Mouse (Mus musculus) forebrain, embryonic 13.5 days (tissue): Measurements from ENCODE around the gene L3mbtl1. TPM values are rescaled to one million over a fixed set of nuclear protein-coding genes. Genes with fewer than 3 reads are reported as not detected.

Experiments
- ATAC-seq: fragments of 200-750 bp; cut with Nextera tagmentation; 2 replicates; pipeline ENCODE4 v1.8.0; 2017
- H3K27ac ChIP-seq: fragments of 300-500 bp; sonication (generic); 2 replicates; pipeline ENCODE4 v1.5.1; 2015; ENCODE audit warnings: inconsistent platforms, mild to moderate bottlenecking, moderate library complexity
- H3K27me3 ChIP-seq: fragments of 300-500 bp; sonication (generic); 2 replicates; pipeline ENCODE4 v1.6.1; 2015; ENCODE audit warnings: mild to moderate bottlenecking, inconsistent platforms
- H3K36me3 ChIP-seq: fragments of 300-500 bp; sonication (generic); 2 replicates; pipeline ENCODE4 v1.6.1; 2015; ENCODE audit warnings: mild to moderate bottlenecking, inconsistent platforms; ENCODE audit not compliant: poor library complexity, severe bottlenecking
- H3K4me1 ChIP-seq: fragments of 300-500 bp; sonication (generic); 2 replicates; pipeline ENCODE4 v1.6.1; 2015; ENCODE audit warnings: inconsistent platforms
- H3K4me2 ChIP-seq: fragments of 300-500 bp; sonication (generic); 2 replicates; pipeline ENCODE4 v1.6.1; 2015; ENCODE audit warnings: inconsistent platforms, mild to moderate bottlenecking, moderate library complexity
- H3K4me3 ChIP-seq: fragments of 300-500 bp; sonication (generic); 2 replicates; pipeline ENCODE4 v1.5.1; 2015; ENCODE audit warnings: mild to moderate bottlenecking, inconsistent platforms
- H3K9ac ChIP-seq: fragments of 300-500 bp; sonication (generic); 2 replicates; pipeline ENCODE4 v1.6.1; 2015; ENCODE audit warnings: mild to moderate bottlenecking, inconsistent platforms
- H3K9me3 ChIP-seq: fragments of 300-500 bp; sonication (generic); replicated peaks from 2 replicates; pipeline ENCODE4 v1.6.1; 2016; ENCODE audit warnings: inconsistent platforms
- WGBS: fragments of 180-500 bp; shearing (Covaris S2); methylation state at CpG from one replicate; pipeline ENCODE4 v1.1.7; 2015; 5-methylcytosine and 5-hydroxymethylcytosine counted together
- polyA plus RNA-seq: library from polyadenylated mRNA; unstranded; fragments of >200 nt; fragmentation: Nextera tagmentation; extraction: Ambion mirVana; gene quantifications from 2 replicates; pipeline ENCODE4 v1.2.1, GENCODE M21; 2015

Gene L3mbtl1
- polyA plus RNA-seq, 1 experiment from 2014 or later = 0.25 TPM

DNA sequence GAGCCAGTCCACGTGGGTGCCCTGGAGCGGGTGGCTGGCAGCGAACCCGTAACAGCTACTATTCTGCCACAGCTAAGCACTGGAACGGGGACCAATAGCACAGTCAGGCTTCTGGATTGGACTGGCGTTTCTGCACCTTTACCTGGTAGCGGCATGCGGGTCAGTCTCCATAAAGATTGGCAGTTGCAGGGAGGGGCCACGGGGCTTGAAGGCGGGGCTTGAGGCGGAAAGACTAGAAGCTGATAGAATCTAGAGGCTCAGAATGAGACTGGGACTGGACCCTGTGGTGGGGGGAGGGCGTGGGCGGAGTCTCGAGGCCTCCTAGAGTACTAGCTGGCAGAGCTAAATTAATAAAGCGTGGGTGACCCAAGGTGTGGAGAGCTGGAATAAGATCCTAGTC is 4.5 kb downstream of the L3mbtl1 start:
- 37% methylated on average over 15 of the region's 15 CpGs for WGBS

DNA sequence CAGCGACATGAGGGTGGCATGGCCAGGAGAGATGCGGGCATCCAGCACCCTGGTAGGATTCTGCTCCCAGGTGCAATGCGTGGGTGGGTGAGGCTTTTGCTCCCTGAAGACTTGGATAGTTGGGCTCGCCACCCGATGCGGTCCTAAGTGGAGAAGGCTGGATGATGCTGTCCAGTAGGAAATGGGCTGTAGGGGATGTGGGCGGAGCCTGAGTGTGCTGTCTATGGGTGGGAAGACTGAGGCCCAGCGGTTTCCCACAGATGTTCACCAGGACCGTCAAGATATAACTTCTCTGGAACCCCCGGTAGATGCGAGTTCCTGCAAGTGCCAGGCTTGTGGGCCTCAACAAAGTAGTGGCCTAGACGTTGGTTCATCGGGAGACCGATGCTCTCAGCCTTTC is 4.9 kb downstream of the L3mbtl1 start:
- WGBS = 54% methylated on average over 14 of the region's 14 CpGs
- no peak for ATAC-seq
- Histone ChIP-seq H3K27ac (no peak overlapping the region), H3K9ac (no peak overlapping the region), H3K4me3 (peak overlapping the region; percentile 14), H3K9me3 (no peaks in the 10 kb centered on the region), H3K36me3 (no peaks in the 10 kb centered on the region), H3K4me2 (peak overlapping the region; percentile 47), H3K27me3 (peaks cover 13% of the 10 kb centered on the region), H3K4me1 (peaks cover 14% of the 10 kb centered on the region)

More for the DNA sequence above, 4.5 kb downstream of the L3mbtl1 start:
- Histone ChIP-seq H3K9ac (no peak overlapping the region), H3K4me2 (peak overlapping the region; percentile 47), H3K27me3 (peaks cover 13% of the 10 kb centered on the region), H3K4me1 (peaks cover 19% of the 10 kb centered on the region), H3K4me3 (peak overlapping the region; percentile 14), H3K9me3 (no peaks in the 10 kb centered on the region), H3K36me3 (no peaks in the 10 kb centered on the region), H3K27ac (no peak overlapping the region)
- ATAC-seq = no peak

DNA sequence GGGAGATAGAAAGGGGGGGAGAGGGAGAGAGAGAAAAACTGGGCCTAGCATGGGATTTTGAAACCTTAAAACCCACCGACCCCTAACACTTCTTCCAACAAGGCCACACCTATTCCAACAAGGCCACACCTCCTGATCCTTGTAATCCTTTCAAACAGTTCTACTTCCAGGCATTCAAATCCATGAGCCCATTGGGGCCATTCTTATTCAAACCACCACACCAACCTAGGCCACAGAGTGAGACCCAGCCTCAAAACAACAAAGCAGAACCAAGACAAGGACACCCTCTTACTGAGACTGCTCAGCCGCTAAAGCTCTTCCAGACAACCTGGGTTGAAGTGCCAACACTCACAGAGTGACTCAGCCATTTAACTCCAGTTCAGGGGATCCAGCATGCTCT is 7.5 kb downstream of the L3mbtl1 start:
- H3K4me1 ChIP-seq = 0 out of 2 replicates have a peak, but pooled peaks cover 6% of the 10 kb centered on the region
- H3K27ac ChIP-seq = no peak overlapping the region
- no peak for ATAC-seq
- H3K36me3 ChIP-seq = no peaks in the 10 kb centered on the region
- WGBS = 96% methylated on average over 2 of the region's 2 CpGs
- H3K9ac ChIP-seq = no peak overlapping the region
- no peaks in the 10 kb centered on the region for H3K27me3 ChIP-seq
- no peaks in the 10 kb centered on the region for H3K9me3 ChIP-seq
- no peak overlapping the region for H3K4me3 ChIP-seq
- H3K4me2 ChIP-seq = no peak overlapping the region

DNA sequence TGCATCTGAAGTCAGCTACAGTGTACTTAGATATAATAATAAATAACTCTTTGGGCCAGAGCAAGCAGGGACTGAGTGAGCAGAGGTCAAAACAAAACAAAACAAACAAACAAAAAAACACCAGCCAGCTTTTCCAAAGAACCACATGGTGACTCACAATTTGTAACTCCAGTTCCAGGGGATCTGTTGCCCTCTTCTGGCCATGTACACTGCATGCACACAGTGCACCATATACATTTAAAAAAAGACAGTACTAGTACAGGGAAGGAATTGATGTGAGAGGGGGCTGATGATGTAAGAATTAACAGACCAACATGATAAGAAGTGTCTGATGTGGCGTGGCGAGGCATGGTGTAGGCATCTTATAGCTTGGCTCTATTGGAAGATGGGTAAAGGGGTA is 13.6 kb downstream of the L3mbtl1 start:
- no peak overlapping the region for H3K4me3 ChIP-seq
- no peak overlapping the region for H3K4me2 ChIP-seq
- H3K36me3 ChIP-seq = no peaks in the 10 kb centered on the region
- no peaks in the 10 kb centered on the region for H3K27me3 ChIP-seq
- no peaks in the 10 kb centered on the region for H3K9me3 ChIP-seq
- WGBS = 100% methylated on average over 2 of the region's 2 CpGs
- no peak overlapping the region for H3K27ac ChIP-seq
- no peak for ATAC-seq
- H3K9ac ChIP-seq = no peak overlapping the region
- H3K4me1 ChIP-seq = no peaks in the 10 kb centered on the region

DNA sequence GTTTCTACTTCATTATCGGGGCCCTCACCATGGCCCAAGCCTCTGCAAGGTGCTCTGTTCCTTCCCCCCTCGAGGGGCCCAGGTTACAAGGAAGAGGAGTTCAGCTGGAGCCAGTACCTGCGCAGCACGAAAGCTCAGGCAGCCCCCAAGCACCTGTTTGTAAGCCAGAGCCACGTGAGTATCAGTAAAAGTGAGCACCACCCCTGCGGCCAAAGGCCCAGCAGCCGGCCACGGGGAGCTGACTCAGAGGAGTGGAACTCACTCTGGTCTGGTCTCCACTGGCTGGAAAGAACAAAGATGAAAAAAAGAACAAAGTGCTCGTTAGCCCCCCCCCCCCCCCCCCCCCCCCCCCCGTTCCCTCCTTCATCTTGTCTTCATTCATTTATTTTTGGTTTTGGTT is 18.0 kb downstream of the L3mbtl1 start:
- 70% methylated on average over 9 of the region's 10 CpGs for WGBS
- H3K4me2 ChIP-seq = no peak overlapping the region
- H3K27me3 ChIP-seq = no peaks in the 10 kb centered on the region
- ATAC-seq = no peak
- H3K36me3 ChIP-seq = no peaks in the 10 kb centered on the region
- no peaks in the 10 kb centered on the region for H3K9me3 ChIP-seq
- H3K4me1 ChIP-seq = no peaks in the 10 kb centered on the region
- H3K27ac ChIP-seq = no peak overlapping the region
- no peak overlapping the region for H3K4me3 ChIP-seq
- H3K9ac ChIP-seq = no peak overlapping the region

DNA sequence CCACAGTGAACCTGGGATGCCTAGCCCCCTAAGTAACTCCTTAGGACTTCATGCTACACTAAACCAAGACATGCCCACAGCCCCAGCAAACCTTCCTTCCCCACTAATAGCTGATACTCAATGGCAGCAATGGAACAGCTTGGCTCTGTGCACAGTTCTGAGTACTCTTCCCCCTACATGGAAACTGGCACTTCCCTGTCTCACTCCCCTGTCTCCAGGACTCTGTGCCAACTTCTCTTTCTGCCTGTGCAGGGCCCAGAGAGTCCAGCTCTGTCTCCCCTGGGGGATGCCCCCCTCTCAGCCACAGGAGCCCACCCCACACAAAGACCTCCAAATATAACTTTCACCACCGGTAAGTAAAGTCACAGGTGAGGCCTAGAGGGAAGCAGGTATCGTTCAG is 23.5 kb downstream of the L3mbtl1 start:
- Histone ChIP-seq H3K4me2 (no peak overlapping the region), H3K36me3 (no peaks in the 10 kb centered on the region), H3K27me3 (no peaks in the 10 kb centered on the region), H3K4me3 (no peak overlapping the region), H3K4me1 (no peaks in the 10 kb centered on the region), H3K9me3 (no peaks in the 10 kb centered on the region), H3K9ac (no peak overlapping the region), H3K27ac (no peak overlapping the region)
- 93% methylated on average over 2 of the region's 2 CpGs for WGBS
- no peak for ATAC-seq

DNA sequence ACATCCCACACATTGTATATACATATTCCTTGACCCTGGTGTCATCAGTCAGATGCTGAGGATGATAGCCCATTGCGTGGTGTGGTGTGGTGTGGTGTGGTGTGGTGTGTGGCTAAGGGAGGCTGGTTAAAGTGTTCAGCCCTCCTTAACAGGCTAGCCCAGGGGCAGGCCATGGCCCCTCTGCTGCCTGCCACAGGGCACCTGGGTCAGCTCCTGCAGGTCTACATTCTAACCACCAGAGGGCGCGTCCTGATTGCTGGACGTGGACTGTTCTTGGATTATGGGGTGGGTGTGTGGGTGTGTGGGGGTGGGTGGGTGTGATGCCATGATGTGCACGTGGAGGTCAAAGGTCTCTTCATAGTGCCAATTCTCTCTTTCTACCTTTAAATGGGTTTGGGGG is 25.1 kb downstream of the L3mbtl1 start:
- Histone ChIP-seq H3K4me3 (no peak overlapping the region), H3K4me1 (peaks cover 2% of the 10 kb centered on the region), H3K36me3 (no peaks in the 10 kb centered on the region), H3K27me3 (no peaks in the 10 kb centered on the region), H3K9me3 (no peaks in the 10 kb centered on the region), H3K4me2 (no peak overlapping the region), H3K27ac (no peak overlapping the region), H3K9ac (no peak overlapping the region)
- no peak for ATAC-seq
- WGBS = 12% methylated on average over 5 of the region's 5 CpGs

DNA sequence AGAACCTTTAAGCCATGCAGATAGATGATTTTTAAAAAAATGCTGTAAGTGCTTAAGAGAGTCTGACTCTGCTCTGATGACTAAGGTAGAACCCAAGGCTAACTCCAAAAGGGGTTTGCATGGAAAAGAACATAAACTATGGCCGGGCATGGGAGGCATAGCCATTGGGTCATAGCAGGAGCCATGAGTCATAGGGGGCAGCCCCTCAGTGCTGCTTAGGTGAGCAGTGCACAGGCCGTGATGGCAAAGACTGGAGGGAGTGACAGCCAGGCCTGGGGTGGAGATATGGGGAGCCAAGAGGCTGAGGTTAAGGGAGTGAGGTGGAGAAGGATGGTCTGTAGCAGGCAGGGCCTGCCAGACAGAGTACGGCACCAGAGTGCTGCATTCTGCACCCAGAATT is 25.8 kb downstream of the L3mbtl1 start:
- Histone ChIP-seq H3K4me1 (peaks cover 9% of the 10 kb centered on the region), H3K27ac (no peak overlapping the region), H3K4me3 (no peak overlapping the region), H3K27me3 (no peaks in the 10 kb centered on the region), H3K9me3 (no peaks in the 10 kb centered on the region), H3K9ac (no peak overlapping the region), H3K4me2 (no peak overlapping the region), H3K36me3 (no peaks in the 10 kb centered on the region)
- no peak for ATAC-seq
- WGBS = 90% methylated on average over 3 of the region's 3 CpGs

DNA sequence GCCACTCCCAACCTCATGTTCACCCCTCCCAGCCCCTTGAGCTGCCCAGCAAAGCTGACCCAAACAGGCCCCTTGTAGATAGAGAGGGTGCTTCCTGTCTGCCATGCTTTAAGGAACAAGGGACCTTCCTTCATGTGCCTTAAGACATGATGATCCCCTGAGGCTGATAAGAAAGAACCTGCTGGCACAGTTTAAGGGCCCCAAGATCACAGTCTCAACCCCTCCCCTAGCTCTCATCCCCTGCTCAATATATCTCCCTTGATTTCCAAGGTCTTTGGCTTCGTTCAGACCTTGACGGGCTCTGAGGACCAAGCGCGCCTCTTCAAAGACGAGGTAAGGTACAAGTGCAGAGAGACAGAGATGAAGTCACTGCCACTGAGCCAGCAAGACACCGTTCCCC is 27.6 kb downstream of the L3mbtl1 start:
- no peak for ATAC-seq
- Histone ChIP-seq H3K4me1 (peaks cover 23% of the 10 kb centered on the region), H3K9me3 (no peaks in the 10 kb centered on the region), H3K27ac (no peak overlapping the region), H3K4me3 (no peak overlapping the region), H3K36me3 (no peaks in the 10 kb centered on the region), H3K9ac (no peak overlapping the region), H3K27me3 (no peaks in the 10 kb centered on the region), H3K4me2 (no peak overlapping the region)
- WGBS = 89% methylated on average over 6 of the region's 6 CpGs

DNA sequence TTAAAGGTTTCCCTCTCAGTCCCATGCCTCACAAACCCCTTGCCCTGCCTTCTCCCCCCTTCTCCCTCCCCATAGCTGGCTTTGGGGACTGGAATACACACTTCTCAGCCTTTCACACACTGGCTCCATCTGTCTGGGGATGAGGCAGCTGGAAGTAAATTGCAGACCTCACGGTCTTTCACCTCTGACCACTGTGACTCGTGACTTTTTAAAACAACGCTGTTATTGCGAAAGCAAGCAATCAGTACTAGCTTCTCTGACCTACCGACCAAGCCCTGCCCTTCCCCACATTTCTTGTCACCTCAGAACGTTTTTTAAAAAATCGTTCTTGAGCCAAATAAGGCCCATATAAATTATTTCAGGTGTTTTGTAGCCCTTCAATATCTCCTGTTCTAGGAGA is 29.5 kb downstream of the L3mbtl1 start:
- Histone ChIP-seq H3K4me2 (no peak overlapping the region), H3K36me3 (no peaks in the 10 kb centered on the region), H3K9ac (no peak overlapping the region), H3K27ac (no peak overlapping the region), H3K9me3 (no peaks in the 10 kb centered on the region), H3K27me3 (no peaks in the 10 kb centered on the region), H3K4me1 (peaks cover 31% of the 10 kb centered on the region), H3K4me3 (no peak overlapping the region)
- ATAC-seq = no peak
- WGBS = 82% methylated on average over 7 of the region's 7 CpGs

DNA sequence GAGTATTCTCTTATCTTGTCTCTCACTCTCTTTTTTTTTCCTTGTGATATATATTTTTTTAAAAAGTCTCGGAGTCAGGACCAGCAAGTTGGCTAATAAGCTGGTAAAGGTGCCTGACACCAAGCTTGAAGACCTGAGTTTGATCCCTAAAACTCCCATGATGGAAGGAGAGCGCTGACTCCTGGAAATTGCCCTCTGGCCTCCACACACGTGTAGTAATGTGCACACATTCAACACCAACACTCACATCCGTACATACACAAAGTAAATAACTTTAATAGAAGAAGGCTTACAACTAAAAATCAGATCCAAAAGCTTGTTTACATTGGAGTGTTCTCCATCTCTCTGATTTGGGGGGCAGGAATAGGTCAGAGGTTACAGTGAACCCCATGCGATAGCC is 29.9 kb downstream of the L3mbtl1 start:
- Histone ChIP-seq H3K4me3 (no peak overlapping the region), H3K4me1 (peaks cover 31% of the 10 kb centered on the region), H3K4me2 (no peak overlapping the region), H3K9me3 (no peaks in the 10 kb centered on the region), H3K27ac (no peak overlapping the region), H3K27me3 (no peaks in the 10 kb centered on the region), H3K36me3 (no peaks in the 10 kb centered on the region), H3K9ac (no peak overlapping the region)
- 79% methylated on average over 5 of the region's 5 CpGs for WGBS
- ATAC-seq = no peak

DNA sequence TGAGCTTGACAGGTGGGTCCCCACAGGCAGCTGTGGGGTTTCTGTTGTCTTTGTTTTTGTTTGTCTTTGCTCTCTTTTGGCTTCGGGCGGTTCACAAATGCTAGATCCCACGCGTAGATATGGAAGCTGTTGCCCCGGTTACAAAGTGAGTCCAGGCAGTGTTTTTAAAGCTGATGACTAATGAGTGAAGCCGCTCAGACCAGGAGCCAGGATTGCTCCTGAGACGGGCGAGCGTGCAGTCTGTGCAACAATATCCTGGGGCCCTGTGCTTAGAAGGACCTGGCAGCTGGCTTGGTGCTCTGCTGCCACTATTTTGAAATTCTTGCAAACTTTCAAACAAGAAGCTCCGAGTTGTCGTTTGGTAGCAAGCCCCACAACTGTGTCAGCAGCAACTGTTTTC is 30.4 kb downstream of the L3mbtl1 start:
- 20% methylated on average over 11 of the region's 11 CpGs for WGBS
- Histone ChIP-seq H3K27me3 (no peaks in the 10 kb centered on the region), H3K4me3 (no peak overlapping the region), H3K9me3 (no peaks in the 10 kb centered on the region), H3K27ac (no peak overlapping the region), H3K9ac (no peak overlapping the region), H3K36me3 (no peaks in the 10 kb centered on the region), H3K4me2 (no peak overlapping the region; the same call in 1 of the 2 replicates), H3K4me1 (peaks cover 31% of the 10 kb centered on the region)
- ATAC-seq = no peak

DNA sequence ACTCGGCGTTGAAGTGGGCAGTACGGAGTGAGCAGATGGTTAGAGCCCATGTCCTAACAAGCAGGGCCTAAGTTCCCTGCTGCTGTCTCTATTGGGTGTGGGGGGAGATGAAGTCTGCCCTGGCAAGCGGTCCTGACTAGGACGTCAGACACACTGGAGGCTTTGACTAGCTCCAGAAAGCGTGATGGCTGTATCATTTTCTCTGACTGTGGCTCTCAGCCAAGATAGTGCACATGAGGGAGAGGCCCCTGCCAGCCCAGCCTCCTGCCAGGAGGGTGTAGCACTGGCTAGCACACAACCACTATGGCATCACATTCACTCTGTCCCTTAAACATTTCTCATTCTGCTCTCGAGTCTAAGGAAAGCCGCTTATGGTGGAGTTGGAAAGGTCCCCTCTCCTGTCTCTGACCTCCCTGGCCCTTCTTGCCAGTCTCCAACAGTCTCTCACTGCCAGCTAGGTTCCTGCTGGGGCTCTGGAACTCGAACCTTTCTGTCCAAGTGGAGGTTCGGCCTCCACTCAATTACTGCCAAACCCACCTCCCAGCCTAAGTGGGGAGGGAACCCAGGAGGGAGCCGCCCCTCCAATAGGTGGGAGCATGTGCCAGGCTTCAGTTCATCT is 32.0 kb downstream of the L3mbtl1 start:
- Histone ChIP-seq H3K27ac (no peak overlapping the region), H3K4me1 (peaks cover 31% of the 10 kb centered on the region), H3K4me3 (no peak overlapping the region), H3K4me2 (no peak overlapping the region), H3K9ac (no peak overlapping the region), H3K27me3 (no peaks in the 10 kb centered on the region), H3K36me3 (no peaks in the 10 kb centered on the region), H3K9me3 (no peaks in the 10 kb centered on the region)
- 68% methylated on average over 11 of the region's 11 CpGs for WGBS
- ATAC-seq = peak; percentile 80
